Mouse (Mus musculus) midbrain, postnatal 0 days (tissue): ENCODE data around the gene Gsdma3. TPM values are rescaled to one million over a fixed set of nuclear protein-coding genes. Genes with fewer than 3 reads are reported as not detected.

Source experiments
- ATAC-seq: fragments of 200-750 bp; cut with Nextera tagmentation; 2 replicates; pipeline ENCODE4 v1.8.0; 2017; ENCODE audit warnings: moderate number of reproducible peaks, mild to moderate bottlenecking, moderate TSS enrichment, moderate library complexity; ENCODE audit not compliant: low FRiP score
- DNase-seq: peaks from one replicate; pipeline ENCODE4 v3.0.0-alpha.2; 2015; ENCODE audit warnings: low spot score
- H3K27ac ChIP-seq: fragments of 300-500 bp; sonication (generic); 2 replicates; pipeline ENCODE4 v1.5.1; 2014; ENCODE audit warnings: low read depth, mild to moderate bottlenecking, low read length, mixed read lengths
- H3K27me3 ChIP-seq: fragments of 300-500 bp; sonication (generic); 2 replicates; pipeline ENCODE4 v1.6.1; 2014; ENCODE audit warnings: low read length, control low read depth, mixed read lengths; ENCODE audit not compliant: insufficient read depth
- H3K36me3 ChIP-seq: fragments of 300-500 bp; sonication (generic); 2 replicates; pipeline ENCODE4 v1.6.1; 2014; ENCODE audit warnings: low read length, control low read depth, mixed read lengths; ENCODE audit not compliant: insufficient read depth
- H3K4me1 ChIP-seq: fragments of 300-500 bp; sonication (generic); 2 replicates; pipeline ENCODE4 v1.6.1; 2014; ENCODE audit warnings: mild to moderate bottlenecking, control low read depth, antibody characterized with exemption, low read length, mixed read lengths; ENCODE audit not compliant: insufficient read depth
- H3K4me2 ChIP-seq: fragments of 300-500 bp; sonication (generic); 2 replicates; pipeline ENCODE4 v1.6.1; 2014; ENCODE audit warnings: low read depth, mild to moderate bottlenecking, low read length, mixed read lengths; ENCODE audit not compliant: poor library complexity, severe bottlenecking
- H3K4me3 ChIP-seq: fragments of 300-500 bp; sonication (generic); 2 replicates; pipeline ENCODE4 v1.5.1; 2014; ENCODE audit warnings: low read depth, mild to moderate bottlenecking, low read length, moderate library complexity
- H3K9ac ChIP-seq: fragments of 300-500 bp; sonication (generic); replicated peaks from 2 replicates; pipeline ENCODE4 v1.6.1; 2014; ENCODE audit warnings: mild to moderate bottlenecking, low read length, moderate library complexity, mixed read lengths; ENCODE audit not compliant: poor library complexity, severe bottlenecking
- H3K9me3 ChIP-seq: fragments of 300-500 bp; sonication (generic); 2 replicates; pipeline ENCODE4 v1.6.1; 2016; ENCODE audit warnings: low read length, control low read depth
- CTCF ChIP-seq: IDR thresholded peaks from 2 replicates; pipeline ENCODE4 v1.5.1; 2016; ENCODE audit warnings: antibody characterized with exemption, mild to moderate bottlenecking
- whole genome bisulfite sequencing: fragments of 180-500 bp; shearing (Covaris S2); extraction: QIAGEN DNeasy Blood & Tissue Kit; methylation state at CpG from one replicate; pipeline ENCODE4 v1.1.7; 2014; 5-methylcytosine and 5-hydroxymethylcytosine counted together
- polyA plus RNA-seq: library from polyadenylated mRNA; unstranded; fragments of >200 nt; fragmentation: Nextera tagmentation; extraction: Ambion mirVana; gene quantifications from 2 replicates; pipeline ENCODE4 v1.2.1, GENCODE M21; 2015
- total RNA-seq: library from RNA; depleted of rRNA; stranded (reverse); fragments of >200 nt; gene quantifications from 2 replicates; pipeline ENCODE4 v1.2.3, GENCODE M21; 2014; rRNA removed

The Gsdma3 gene
- total RNA-seq (not detected in 2 replicates), polyA plus RNA-seq (not detected in 2 replicates)

DNA sequence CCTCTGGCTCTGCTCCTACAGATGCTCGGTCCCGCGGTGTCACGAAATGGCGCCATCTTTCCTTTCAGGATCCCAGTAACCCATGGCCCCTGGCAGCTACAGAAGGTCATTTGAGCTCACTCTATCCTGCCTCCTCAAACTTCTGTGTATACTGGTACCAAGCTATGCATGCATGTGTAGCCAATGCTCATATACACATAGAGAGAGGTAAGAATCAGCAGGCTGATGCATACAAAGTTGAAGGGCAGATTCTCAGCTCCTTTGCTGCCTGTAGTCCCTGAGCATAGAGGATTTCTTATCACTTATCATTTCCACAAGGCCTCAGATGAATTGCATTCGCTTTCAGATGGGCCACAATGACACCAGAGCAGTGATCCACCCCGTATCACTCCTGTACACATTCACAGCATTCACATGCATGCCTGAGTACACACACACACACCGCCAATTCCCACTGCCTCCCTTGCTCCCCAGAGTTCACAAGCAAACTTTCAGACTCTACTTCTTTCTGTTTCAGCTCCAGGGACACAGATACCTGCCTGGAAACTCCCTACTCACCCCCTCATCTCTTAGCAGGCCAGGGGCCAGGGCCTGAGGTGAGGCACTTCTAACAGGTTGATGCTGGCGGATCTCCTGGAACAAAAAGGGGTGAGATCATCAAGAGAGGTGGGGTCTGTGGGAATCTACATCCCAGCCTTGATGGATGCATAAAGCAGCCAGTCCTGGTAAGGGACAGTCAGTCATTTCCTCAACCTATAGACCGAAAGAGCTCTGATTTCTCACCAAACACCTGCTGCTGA is at the start of gene Gsdma3, which contains the start of gene Gm12355:
Gene Gsdma3 (plus strand): TSS at position 750 of the 800 bp plus-strand sequence.
Gene Gm12355 (minus strand): TSS at position 51 of the 800 bp plus-strand sequence.
- Histone ChIP-seq H3K4me2 (no peak within 1 kb of the TSS), H3K4me3 (no peak within 1 kb of the TSS), H3K9me3 (no peaks in the 10 kb centered on the region), H3K36me3 (no peaks in the 10 kb centered on the region), H3K27ac (no peak within 1 kb of the TSS), H3K4me1 (no peaks in the 10 kb centered on the region), H3K9ac (no peak within 1 kb of the TSS), H3K27me3 (no peaks in the 10 kb centered on the region)
- ATAC-seq (no peak), DNase-seq (no peak)
- no peak for TF ChIP-seq CTCF
- 92% methylated on average over 10 of the region's 10 CpGs for WGBS

DNA sequence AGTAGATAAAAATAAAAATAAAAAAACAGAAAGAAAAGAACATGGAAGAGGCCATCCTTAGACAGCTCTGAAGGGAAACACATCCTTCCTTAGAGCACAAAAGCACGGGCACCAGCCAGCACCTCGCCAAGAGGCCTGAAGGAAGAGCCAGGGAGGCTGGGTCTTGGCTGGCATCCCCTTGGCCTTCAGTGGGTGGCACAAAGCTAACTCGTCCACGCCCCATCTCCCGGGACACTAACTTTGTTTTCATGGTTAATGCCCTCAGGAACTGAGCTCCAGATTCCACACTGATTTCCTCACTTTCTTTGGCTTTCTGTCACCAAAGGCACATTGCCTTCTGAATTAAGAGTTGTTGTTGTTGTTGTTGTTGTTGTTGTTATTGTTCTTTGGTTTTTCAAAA is 48.4 kb upstream of the Gsdma3 start:
- H3K4me3 ChIP-seq: no peak overlapping the region
- ATAC-seq (no peak), DNase-seq (no peak)
- H3K36me3 ChIP-seq: peaks cover 9% of the 10 kb centered on the region
- H3K27me3 ChIP-seq: no peaks in the 10 kb centered on the region
- no peak for TF ChIP-seq CTCF
- 80% methylated on average over 5 of the region's 5 CpGs for WGBS
- no peak overlapping the region for H3K9ac ChIP-seq
- no peak overlapping the region for H3K4me2 ChIP-seq
- no peaks in the 10 kb centered on the region for H3K9me3 ChIP-seq
- no peak overlapping the region for H3K27ac ChIP-seq
- no peaks in the 10 kb centered on the region for H3K4me1 ChIP-seq

DNA sequence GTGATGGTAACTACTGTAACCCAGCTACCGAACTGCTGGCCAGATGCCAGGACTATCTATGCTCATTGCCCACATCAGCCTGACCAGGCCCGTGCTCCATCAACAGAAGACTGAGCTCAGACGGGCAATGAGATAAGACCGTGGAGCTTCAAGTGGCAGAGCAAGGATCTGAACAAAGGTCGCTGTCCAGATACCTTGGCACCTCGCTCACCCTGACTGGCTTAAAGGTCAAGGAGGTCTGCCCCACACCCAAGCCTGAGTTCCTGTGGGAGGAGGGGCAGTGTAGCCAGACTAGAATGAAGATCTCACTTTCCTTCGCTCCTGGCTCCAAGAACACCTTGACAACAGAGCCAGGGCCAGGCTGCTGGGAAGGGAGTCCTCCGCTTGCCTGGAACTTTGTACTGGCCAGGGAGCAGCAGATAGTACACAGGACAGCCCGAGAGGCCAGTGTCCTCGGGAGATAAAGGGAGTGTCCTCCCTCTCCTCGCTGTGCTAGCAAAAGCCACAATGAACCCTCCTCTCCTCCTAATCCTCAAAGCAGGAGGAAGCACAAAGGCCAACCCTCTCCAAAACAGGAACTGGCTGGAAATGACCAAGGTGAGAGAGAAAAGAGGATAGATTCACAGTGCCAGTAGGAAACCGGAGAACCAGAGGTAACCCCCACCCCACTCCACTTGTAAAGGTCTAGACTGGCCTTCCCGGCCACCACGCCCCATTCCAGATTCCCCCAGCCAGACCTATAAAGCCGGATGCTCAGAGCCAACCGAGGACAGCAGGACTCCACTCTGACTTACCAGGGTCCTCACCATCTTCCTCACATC is 45.6 kb upstream of the Gsdma3 start:
- H3K36me3 ChIP-seq: peaks cover 17% of the 10 kb centered on the region

DNA sequence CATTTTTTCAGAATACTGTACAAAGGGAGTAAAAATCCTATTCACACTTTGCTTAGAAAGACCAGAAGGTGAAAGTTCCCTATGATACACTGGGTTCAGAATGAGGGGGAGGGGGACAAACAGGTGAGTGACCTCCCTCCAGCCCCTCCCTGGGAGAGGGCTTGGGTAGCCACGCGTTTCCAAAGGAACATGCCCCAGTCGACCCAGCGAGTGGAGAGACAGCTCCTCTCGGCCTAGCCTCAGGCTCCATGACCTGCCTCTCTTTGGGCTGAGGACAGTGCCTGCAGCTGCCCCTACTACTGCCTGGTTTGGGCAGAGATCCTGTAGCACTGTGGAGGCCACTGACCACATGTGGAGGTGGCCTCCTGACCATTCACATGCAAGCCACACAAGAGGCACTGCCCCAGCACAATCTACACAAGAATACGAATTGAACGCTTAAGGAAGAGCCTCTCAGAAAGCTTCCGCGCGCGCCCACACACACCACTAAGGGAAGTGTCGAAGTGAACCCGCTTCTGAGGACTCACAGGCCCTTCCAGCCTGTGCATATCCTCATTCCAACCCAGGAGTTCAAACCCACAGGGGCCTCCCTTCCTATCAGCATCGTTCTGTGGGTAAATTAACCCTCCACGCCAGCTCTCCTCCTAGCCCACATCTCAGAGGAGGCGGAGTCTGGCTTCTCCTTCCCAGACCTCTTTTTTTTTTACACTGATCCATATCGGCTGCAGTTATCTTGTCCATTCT is 44.7 kb upstream of the Gsdma3 start:
- ATAC-seq: no peak
- 71% methylated on average over 17 of the region's 17 CpGs for WGBS

More for the DNA sequence above, 45.6 kb upstream of the Gsdma3 start:
- no peak overlapping the region for H3K9ac ChIP-seq
- ATAC-seq: no peak
- no peak overlapping the region for H3K4me2 ChIP-seq
- no peak overlapping the region for H3K27ac ChIP-seq
- peaks cover 5% of the 10 kb centered on the region for H3K4me1 ChIP-seq
- TF ChIP-seq CTCF: no peak
- H3K27me3 ChIP-seq: no peaks in the 10 kb centered on the region
- H3K4me3 ChIP-seq: no peak overlapping the region
- 74% methylated on average over 16 of the region's 16 CpGs for WGBS
- H3K9me3 ChIP-seq: no peaks in the 10 kb centered on the region
- no peak for DNase-seq

DNA sequence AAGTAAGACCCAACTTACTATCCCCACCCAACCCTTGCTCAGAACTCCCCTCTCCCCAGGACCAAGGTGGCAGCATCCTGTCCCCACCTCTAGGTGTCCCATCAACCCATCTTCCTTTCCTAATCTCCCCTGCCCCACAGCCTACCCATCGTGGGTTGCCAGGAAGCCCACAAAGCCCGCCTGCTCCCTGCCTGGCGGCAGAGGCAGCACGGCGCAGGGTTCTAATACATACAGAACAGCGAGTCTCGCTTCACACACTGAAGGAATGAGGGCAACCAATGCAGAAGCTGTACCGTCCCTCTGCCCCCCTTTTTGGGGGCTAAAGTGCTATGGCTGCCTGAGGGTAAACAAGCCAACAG is 44.2 kb upstream of the Gsdma3 start:
- DNase-seq: no peak
- H3K4me2 ChIP-seq: no peak overlapping the region
- TF ChIP-seq CTCF: no peak
- no peaks in the 10 kb centered on the region for H3K9me3 ChIP-seq
- peaks cover 17% of the 10 kb centered on the region for H3K36me3 ChIP-seq
- H3K4me3 ChIP-seq: no peak overlapping the region
- no peak overlapping the region for H3K9ac ChIP-seq
- H3K27me3 ChIP-seq: no peaks in the 10 kb centered on the region
- H3K4me1 ChIP-seq: peaks cover 14% of the 10 kb centered on the region
- WGBS: 86% methylated on average over 8 of the region's 8 CpGs
- ATAC-seq: no peak
- H3K27ac ChIP-seq: no peak overlapping the region

More for the DNA sequence above, 44.7 kb upstream of the Gsdma3 start:
- Histone ChIP-seq H3K9me3 (no peaks in the 10 kb centered on the region), H3K36me3 (peaks cover 17% of the 10 kb centered on the region), H3K4me1 (peaks cover 14% of the 10 kb centered on the region), H3K27me3 (no peaks in the 10 kb centered on the region), H3K27ac (no peak overlapping the region), H3K9ac (no peak overlapping the region), H3K4me3 (no peak overlapping the region), H3K4me2 (no peak overlapping the region)
- DNase-seq: no peak
- TF ChIP-seq CTCF: no peak
